Mouse (Mus musculus) ES-Bruce4 (cell line): ENCODE measurements around the gene Gm12185.

Experiments
- CTCF ChIP-seq: IDR thresholded peaks from one replicate; pipeline ENCODE4 v1.8.1; 2011; ENCODE audit warnings: low read depth, low read length
- POLR2A ChIP-seq: IDR thresholded peaks from one replicate; pipeline ENCODE4 v1.8.1; 2011; ENCODE audit warnings: low read length; ENCODE audit not compliant: insufficient read depth

- TF ChIP-seq POLR2A (no peak), CTCF (no peak)
Observed at GRCm38 (mm10) chr11:48863808-48864207, 128.2 kb downstream of the Gm12185 start.
